Mouse (Mus musculus): ENCODE results near the gene Tcl1b5. TPM values are rescaled to one million over a fixed set of nuclear protein-coding genes. Genes with fewer than 3 reads are reported as not detected.

Gene Tcl1b5
- polyA plus RNA-seq, 1 experiment from 2014 or later, result not detected

GRCm38 (mm10) chr12:105224621-105225320 is 48.6 kb downstream of the Tcl1b5 start:
- H3K27ac ChIP-seq (ENCODE audit: low read depth, low read length), result no peak overlapping the region
- H3K9ac ChIP-seq (ENCODE audit: low read length), result no peak overlapping the region
- H3K27me3 ChIP-seq (ENCODE audit: control insufficient read depth, insufficient read depth, low read length), result no peaks in the 10 kb centered on the region
- ATAC-seq (ENCODE audit: low FRiP score) (no peak), DNase-seq (ENCODE audit: low spot score, missing footprints) (no peak)
- H3K4me3 ChIP-seq (ENCODE audit: low read depth, low read length), result no peak overlapping the region
- H3K9me3 ChIP-seq (ENCODE audit: control insufficient read depth, low read length), result no peaks in the 10 kb centered on the region
- H3K4me2 ChIP-seq, result no peak overlapping the region
- H3K36me3 ChIP-seq (ENCODE audit: control insufficient read depth, insufficient read depth, low read length), result no peaks in the 10 kb centered on the region
- peaks cover 5% of the 10 kb centered on the region; the same call in 1 of the 2 replicates for H3K4me1 ChIP-seq (ENCODE audit: control insufficient read depth, insufficient read depth, low read length)
- 48% methylated on average over 16 of the region's 16 CpGs for WGBS

Other genes with a start within 250 kb of the Tcl1b5 start
- 0.10 TPM in 1 of 2 replicates, not detected in the other for gene Syne3, start 166.5 kb upstream of the Tcl1b5 start, polyA plus RNA-seq (2014; fragmentation: Nextera tagmentation; extraction: Ambion mirVana)
- 186 and 197 TPM in 2 replicates for gene Glrx5, start 143.7 kb upstream of the Tcl1b5 start, polyA plus RNA-seq (2014; fragmentation: Nextera tagmentation; extraction: Ambion mirVana)
- not detected in 2 replicates for gene Tcl1b2, start 30.3 kb upstream of the Tcl1b5 start, polyA plus RNA-seq (2014; fragmentation: Nextera tagmentation; extraction: Ambion mirVana)
- gene Tcl1b1, start 16.7 kb upstream of the Tcl1b5 start, polyA plus RNA-seq (2014; fragmentation: Nextera tagmentation; extraction: Ambion mirVana), result not detected in 2 replicates
- gene Tcl1b3, start 14.7 kb downstream of the Tcl1b5 start, polyA plus RNA-seq (2014; fragmentation: Nextera tagmentation; extraction: Ambion mirVana), result not detected in 2 replicates
- gene Tcl1b4, start 25.6 kb downstream of the Tcl1b5 start, polyA plus RNA-seq (2014; fragmentation: Nextera tagmentation; extraction: Ambion mirVana), result not detected in 2 replicates
- gene Tcl1, start 46.4 kb downstream of the Tcl1b5 start, polyA plus RNA-seq (2014; fragmentation: Nextera tagmentation; extraction: Ambion mirVana), result not detected in 2 replicates
- gene Tunar, start 157.5 kb downstream of the Tcl1b5 start, polyA plus RNA-seq (2014; fragmentation: Nextera tagmentation; extraction: Ambion mirVana), result 0.68 and 0.86 TPM in 2 replicates